Mouse (Mus musculus): ENCODE measurements around the gene Gzmm.

Gzmm gene

DNA sequence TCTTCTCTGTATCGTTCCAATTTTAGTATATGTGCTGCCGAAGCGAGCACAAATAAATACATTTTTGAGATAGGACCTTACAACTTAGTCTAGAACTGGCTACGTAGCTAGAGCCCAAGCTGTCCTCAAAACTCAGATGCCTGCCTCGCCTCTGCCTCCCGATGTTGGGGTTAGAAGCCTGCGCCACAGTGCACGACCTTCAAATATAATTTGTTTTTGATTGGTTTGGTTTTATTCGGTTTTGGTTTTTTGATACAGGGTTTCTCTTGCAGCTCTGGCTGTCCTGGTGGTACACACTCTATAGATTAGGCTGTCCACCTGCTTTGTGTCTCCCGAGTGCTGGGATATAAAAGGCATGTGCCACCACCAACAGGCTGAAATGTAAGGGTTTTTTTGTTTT, 14.7 kb downstream of the Gzmm start:
- no peak for DNase-seq (ENCODE audit: low spot score)

DNA sequence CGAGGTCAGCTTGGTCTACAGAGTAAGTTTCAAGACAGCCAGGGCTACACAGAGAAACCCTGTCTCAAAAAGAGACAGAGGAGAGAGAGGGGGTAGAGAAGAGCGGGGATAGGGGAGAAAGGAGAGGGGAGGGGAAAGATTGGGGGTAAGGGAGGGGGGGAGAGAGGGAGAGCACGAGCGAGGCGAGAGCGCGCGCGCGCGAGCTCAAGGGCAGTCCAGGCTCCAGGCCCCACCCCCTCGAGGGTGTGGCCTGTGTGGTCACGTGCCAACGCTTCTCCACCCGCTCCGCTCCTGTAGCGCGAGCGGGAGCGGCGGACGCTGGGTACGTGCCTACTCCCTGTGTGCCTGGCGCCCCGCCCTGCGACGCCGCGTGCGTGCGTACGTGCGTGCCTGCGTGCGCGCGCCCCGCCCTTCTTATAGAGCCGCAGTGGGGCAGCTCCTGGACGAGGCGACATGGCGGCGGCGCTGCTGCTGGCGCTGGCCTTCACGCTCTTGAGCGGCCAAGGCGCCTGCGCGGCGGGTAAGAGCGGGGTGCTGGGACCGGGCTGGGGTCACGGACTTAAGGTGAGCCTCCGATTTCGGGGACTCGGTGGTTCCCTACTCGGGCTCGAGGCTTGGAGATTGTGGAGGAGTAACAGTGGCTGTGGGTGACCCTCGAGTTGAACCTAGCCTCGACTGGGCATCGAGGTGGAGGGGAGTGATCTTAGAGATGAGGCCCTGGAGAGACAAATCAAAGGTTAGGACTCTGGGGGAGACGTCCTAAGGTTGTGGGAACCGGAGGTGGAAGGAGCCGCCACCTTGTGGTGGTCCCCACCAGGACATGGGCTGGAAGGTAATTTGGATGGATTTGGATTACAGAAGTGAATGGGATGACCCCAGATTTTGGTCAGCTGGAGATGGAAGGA, 15.5 kb downstream of the Gzmm start, which contains the start of gene Bsg:
Gene Bsg, plus strand, starts transcription at position 427 of the 905 bp plus-strand sequence.
- DNase-seq (ENCODE audit: low spot score) = peak; percentile 98

- no peak for DNase-seq (ENCODE audit: low spot score)
Observed at GRCm38 (mm10) chr10:79704970-79705360, 16.1 kb downstream of the Gzmm start.

- DNase-seq (ENCODE audit: low spot score) = peak; percentile 70
Observed at GRCm38 (mm10) chr10:79705951-79706350, 17.1 kb downstream of the Gzmm start.

GRCm38 (mm10) chr10:79706406-79707094, 17.7 kb downstream of the Gzmm start:
- no peak for DNase-seq (ENCODE audit: low spot score)

DNA sequence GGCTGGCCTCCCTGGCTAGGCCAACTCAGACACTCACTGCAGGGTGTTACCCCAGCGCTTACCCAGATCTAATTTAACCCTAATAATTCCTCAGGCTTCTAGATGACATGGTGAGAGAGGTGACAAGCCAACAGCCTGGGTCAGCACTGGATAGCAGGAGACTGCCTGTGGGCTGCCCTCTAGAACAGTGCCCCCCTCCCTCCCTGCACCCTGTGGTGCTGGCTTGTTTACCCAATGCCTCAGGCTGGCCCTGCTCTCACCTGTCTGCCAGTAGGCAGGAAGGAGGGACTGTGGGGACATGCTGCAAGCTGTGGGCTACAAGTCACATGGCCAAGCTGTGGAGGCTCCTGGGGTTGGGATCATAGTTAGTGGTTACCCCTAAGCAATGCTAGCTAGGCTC, 18.3 kb downstream of the Gzmm start:
- no peak for DNase-seq (ENCODE audit: low spot score)

DNA sequence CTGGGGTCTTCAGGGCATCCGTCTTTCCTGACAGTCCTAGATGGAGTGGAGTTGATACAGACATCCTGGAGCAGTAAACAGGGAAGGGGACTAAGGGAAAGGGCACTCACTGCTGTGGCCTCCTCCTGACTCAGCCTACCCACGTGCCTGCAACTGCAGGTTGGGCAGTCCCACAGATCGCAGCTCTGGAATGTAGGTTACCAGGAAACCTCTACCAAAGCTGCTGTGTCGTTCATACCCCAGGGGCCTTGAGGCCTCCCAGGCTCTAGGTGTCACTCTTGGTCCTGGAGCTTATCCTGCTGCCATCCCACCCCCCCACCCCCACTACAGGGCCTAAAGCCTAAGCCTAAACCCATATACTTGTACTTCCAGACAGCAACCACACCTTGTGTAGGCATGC, 18.9 kb downstream of the Gzmm start:
- DNase-seq (ENCODE audit: low spot score) = no peak

- no peak for DNase-seq (ENCODE audit: low spot score)
Observed at GRCm38 (mm10) chr10:79708668-79709067, 19.8 kb downstream of the Gzmm start.

DNA sequence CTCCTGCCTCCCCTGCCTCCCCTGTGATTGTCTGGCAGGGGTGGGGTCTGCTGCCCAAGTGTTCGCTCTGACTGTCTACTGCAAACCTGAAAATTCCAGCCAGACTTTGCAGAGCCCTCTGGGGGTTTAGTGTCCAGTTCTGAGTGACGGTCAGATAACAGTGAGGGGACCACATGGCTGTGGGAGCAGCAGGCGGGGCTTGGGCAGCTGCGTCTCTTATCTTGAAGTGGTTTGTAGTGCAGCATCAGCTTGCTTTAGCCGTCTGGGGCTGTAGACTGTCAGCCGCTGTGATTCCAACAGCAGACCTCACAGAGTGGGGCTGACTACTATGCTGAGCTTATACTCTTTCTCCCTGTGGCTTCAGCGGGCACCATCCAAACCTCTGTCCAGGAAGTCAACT, 20.5 kb downstream of the Gzmm start:
- DNase-seq (ENCODE audit: low spot score) = no peak

GRCm38 (mm10) chr10:79712029-79712428, 23.2 kb downstream of the Gzmm start:
- no peak for DNase-seq (ENCODE audit: low spot score)

- peak; percentile 82 for DNase-seq (ENCODE audit: low spot score)
Observed at GRCm38 (mm10) chr10:79712499-79713126, 23.8 kb downstream of the Gzmm start.

DNA sequence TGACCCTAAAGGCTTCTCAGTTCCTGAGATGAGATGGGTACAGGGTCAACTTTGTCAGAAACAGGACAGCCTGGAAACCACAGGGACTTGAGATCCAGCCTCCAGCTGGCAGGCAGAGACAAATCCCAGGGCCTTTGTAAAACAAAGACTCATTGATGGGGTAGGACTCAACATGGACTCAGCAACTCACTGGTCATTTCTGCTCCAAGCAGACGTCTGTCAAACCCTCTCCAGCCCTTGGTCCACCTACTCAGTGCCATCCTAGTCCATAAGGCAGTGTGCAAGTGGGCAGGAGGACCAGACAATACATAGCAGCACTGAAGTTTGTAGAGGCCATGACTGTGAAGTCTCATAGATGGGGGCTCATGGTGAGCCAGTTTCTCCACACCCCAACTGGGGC, 24.3 kb downstream of the Gzmm start:
- DNase-seq (ENCODE audit: low spot score) = no peak

- DNase-seq (ENCODE audit: low spot score) = no peak
Observed at GRCm38 (mm10) chr10:79714996-79715395, 26.2 kb downstream of the Gzmm start.

DNA sequence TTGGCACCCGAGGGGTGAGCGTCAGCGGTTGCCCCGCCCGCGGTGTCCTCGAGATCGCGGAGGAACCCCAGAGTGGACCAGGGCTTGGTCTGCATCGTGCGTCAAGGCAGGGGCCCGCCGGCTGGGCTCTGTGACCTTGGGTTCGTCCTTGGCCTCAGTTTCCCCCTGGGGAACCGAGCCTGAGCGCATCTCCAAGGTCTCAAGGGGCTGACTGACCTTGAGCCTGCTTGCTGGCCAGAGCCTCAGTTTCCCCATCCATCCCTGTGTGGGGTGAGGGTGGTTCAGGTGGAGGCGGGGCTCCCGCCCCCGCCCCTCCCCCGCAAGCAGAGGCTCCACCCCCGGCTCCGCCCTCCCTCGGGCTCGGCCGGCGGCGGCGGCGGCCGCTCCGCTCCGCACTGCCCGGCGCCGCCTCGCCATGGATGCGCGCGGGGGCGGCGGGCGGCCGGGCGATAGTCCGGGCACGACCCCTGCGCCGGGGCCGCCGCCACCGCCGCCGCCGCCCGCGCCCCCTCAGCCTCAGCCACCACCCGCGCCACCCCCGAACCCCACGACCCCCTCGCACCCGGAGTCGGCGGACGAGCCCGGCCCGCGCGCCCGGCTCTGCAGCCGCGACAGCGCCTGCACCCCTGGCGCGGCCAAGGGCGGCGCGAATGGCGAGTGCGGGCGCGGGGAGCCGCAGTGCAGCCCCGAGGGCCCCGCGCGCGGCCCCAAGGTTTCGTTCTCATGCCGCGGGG, 27.6 kb downstream of the Gzmm start, which contains the start of gene Hcn2:
Gene Hcn2, plus strand, starts transcription at position 381 of the 734 bp plus-strand sequence.
- DNase-seq (ENCODE audit: low spot score) = no peak

DNA sequence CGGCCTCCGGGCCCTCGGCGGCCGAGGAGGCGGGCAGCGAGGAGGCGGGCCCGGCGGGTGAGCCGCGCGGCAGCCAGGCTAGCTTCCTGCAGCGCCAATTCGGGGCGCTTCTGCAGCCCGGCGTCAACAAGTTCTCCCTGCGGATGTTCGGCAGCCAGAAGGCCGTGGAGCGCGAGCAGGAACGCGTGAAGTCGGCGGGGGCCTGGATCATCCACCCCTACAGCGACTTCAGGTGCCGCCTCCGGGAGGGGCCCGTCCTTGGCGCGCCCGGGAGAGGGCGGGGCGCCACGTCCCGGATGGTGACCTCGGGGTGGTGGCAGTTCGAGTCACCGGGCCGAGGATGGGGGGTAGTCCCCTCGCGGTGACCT, 28.2 kb downstream of the Gzmm start:
- no peak for DNase-seq (ENCODE audit: low spot score)

DNA sequence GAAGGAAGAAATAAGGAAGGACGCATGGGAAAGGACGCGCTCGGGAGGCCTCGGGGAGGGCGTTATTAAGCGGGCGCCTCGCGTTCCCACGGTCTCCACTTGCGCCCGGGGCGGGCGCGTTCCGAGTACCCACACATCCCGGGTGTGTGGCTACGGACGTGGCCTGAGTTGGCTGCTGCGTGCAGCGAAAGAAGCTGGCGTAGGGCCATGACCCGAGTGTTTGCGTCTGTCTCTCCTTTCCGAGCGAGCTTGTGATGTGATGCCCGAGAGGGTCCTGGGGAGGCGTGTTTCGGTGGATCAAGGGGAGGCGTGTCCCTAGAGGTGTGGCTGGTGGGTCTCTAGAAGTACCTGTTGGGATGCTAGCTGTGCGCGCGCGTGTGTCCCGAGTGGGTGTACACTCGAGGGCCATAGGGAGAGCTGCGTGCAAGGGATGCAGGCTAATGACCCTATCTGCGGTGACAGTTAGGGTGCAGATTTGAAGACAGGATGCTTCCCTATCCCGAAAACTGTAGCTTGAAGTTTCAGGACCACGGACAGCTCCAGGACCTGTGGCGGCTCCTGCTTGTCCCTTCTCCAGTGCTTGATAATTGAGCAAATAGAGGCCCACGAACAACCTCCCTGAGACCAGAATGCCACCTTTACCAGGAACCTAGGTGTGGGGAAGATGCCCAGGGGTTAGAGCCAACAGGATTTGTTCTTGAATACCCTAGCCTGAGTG, 29.0 kb downstream of the Gzmm start:
- peak; percentile 58 for DNase-seq (ENCODE audit: low spot score)

- no peak for DNase-seq (ENCODE audit: low spot score)
Observed at GRCm38 (mm10) chr10:79721089-79721488, 32.3 kb downstream of the Gzmm start.

DNA sequence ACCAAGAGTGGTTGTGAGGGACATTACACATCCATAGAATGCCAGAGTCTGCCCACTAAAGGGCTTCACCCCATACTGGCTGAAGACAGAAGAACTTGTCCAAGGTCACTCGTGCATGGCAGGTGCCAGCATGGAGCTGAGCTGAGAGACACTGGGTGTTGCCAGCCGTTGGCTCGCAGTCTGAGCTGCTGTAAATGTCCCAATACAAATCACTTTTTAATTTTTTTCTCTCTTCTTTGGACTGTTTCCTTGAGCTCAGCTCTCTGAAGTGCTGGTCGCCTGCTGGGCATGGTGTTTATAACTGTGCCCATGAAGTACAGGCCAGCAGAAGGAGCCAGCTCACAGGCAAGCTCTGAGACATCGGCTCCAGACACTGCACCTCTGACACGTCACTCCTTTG, 34.2 kb downstream of the Gzmm start:
- no peak for DNase-seq (ENCODE audit: low spot score)

GRCm38 (mm10) chr10:79723692-79724091, 34.9 kb downstream of the Gzmm start:
- no peak for DNase-seq (ENCODE audit: low spot score)

- peak; percentile 67 for DNase-seq (ENCODE audit: low spot score)
Observed at GRCm38 (mm10) chr10:79726090-79726489, 37.3 kb downstream of the Gzmm start.
